Mouse (Mus musculus) cerebellum, postnatal 14 days (tissue): ENCODE results near the gene Mrpl24.
"Not testable (repeated sequence)": the region's sequence is repeated elsewhere in the genome, so short reads cannot be mapped to it uniquely, and the experiment has no call there.

ENCODE experiments used
- DNase-seq, 2 experiments: peaks; one replicate each; pipeline ENCODE4 v3.0.0; 2021; ENCODE audit warnings: mixed read lengths in 2 of 2

Mrpl24 gene

DNA sequence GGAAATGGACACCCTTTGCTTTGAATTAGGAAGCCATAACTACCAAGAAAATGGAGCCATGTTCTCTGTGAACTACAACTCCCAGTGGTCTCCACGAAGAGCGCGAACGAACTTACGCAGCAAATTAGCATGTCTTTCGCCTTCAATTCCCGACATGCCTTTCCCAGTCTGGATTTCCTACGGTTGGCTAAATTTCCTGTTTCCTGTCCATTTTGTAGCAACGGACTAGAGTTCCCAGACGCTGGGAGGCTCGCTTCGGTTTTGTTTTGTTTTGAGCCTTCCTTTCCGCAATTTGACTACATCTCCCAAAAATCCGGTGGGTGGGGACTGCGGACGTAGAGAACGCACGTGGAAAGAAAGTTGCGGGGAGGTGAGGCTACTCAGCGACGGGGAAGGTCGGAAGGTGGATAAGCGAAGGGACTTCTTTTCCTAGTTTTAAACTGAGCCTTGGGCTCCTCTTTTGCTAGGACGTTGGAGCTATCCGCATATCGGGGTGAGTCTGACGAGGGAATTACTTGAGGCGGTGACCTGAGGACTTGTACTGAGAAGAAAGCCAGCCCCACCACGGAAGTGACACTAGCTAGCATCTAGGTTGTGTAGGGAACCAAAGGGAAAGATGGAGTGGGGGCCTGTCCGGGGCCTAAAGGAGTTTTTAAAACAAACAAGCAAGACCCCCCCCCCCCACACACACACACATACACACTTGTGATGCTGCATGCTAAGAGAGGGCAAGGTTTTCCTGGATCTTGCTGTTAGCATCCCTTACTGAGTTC is at the start of gene Mrpl24:
Mrpl24 (plus strand) TSS at position 171 of the 773 bp plus-strand sequence.
- DNase-seq = peak; percentile 81 to 86

DNA sequence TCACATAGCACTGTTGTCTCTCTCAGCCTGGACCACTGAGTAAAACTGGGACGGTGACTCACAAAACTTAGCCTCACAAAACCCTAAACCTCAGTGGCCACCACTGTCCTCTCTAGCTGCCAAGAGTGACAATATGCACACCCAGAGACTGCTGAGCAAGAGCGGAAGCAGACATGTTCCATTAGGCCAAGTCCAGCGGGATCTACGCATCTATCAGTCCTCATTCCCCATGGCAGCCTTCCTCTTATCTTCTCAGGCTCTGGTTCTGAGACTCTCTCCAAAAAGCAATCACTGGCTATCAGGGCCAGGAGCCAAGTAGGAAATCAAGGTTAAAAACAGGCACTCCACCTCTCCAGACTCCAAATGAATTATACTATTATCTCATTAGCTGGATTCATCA is 41.6 kb upstream of the Mrpl24 start:
- DNase-seq = no peak

GRCm38 (mm10) chr3:87884291-87884690 is 35.0 kb upstream of the Mrpl24 start:
- no peak for DNase-seq

- peak; percentile 63 to 69 for DNase-seq
These were observed 34.5 kb upstream of the Mrpl24 start for GRCm38 (mm10) chr3:87884708-87885251.

GRCm38 (mm10) chr3:87885281-87886003 is 33.9 kb upstream of the Mrpl24 start, which contains the start of gene Prcc:
Gene Prcc, minus strand, starts transcription at chr3:87885608.
- peak; percentile 88 to 92 for DNase-seq

GRCm38 (mm10) chr3:87886004-87886365 is 33.3 kb upstream of the Mrpl24 start:
- peak in 1 of 2 experiments; percentile 74 for DNase-seq

- DNase-seq = no peak
These were observed 32.9 kb upstream of the Mrpl24 start for GRCm38 (mm10) chr3:87886416-87886815.

DNA sequence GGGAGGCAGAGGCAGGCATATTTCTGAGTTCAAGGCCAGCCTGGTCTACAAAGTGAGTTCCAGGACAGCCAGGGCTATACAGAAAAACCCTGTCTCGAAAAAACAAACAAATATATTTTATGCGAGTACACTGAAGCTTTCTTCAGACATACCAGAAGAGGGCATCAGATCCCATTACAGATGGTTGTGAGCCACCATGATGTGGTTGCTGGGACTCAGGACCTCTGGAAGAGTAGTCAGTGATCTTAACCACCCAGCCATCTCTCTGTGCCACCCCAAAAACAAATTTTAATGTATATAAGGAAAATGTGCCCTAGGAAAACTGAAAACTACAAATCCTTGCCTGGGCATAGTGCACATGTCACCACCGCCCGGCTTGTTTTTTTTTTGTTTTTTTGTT is 31.9 kb upstream of the Mrpl24 start:
- DNase-seq = not testable (repeated sequence)

DNA sequence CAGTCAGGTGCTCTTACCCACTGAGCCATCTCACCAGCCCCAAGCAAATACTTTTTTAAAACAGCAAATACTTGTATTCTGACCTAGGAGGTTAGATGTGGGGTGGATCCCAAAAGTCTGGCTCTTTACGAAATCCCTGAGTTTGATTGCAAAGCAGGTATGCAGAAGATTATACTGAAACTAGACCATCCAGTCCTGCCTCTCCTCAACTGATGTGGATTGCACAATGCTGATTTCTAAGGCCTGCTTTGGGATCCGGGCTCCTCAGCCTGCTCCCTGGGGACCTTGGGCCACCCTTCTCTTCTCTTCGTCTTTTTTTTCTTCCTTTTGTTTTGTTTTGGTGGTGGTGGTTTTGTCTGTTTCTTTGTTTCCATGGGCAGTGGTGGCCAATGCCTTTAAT is 27.8 kb upstream of the Mrpl24 start:
- no peak for DNase-seq

DNA sequence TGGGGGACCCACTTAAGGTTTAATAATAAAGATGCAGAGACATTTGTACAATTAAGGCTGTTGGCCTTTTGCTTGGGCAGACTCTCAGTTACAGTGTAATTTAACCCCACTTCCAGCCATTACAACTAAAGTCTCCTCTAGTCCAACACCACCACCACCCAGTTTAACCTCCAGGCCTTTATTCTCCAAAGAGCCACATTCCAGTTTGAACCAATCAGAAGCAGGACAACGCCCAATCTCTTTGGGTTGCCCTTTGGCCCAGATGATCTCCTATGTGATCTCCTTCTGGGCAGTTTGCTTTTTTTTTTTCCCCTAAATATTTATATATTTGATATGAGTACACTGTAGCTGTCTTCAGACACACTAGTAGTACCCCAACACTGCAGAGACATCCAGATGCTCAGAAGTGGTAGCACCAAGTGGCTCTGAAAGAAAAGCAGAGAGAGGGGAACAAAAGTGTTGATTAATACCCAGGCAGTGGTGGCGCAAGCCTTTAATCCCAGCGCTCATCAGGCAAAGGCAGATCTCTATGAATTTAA is 25.9 kb upstream of the Mrpl24 start:
- no peak for DNase-seq

GRCm38 (mm10) chr3:87899266-87899665 is 20.0 kb upstream of the Mrpl24 start:
- DNase-seq = no peak

GRCm38 (mm10) chr3:87899776-87900175 is 19.5 kb upstream of the Mrpl24 start:
- DNase-seq = no peak

GRCm38 (mm10) chr3:87901036-87901624 is 18.2 kb upstream of the Mrpl24 start:
- no peak for DNase-seq

DNA sequence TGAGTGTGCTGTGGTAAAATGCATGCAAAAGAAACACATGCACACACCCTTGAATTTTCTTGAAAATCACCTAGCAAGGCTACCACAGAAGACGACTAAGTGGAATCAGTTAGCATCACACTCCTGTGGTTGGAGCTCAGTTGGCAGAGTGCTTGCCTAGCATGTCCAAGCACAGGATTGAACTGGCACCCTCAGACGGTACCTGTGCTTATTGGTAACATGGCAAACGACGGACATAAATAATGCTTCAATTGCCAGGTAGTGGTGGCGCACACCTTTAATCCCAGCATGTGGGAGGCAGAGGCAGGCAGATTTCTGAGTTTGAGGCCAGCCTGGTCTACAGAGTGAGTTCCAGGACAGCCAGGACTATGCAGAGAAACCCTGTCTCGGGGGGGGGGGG is 17.3 kb upstream of the Mrpl24 start:
- not testable (repeated sequence) for DNase-seq

DNA sequence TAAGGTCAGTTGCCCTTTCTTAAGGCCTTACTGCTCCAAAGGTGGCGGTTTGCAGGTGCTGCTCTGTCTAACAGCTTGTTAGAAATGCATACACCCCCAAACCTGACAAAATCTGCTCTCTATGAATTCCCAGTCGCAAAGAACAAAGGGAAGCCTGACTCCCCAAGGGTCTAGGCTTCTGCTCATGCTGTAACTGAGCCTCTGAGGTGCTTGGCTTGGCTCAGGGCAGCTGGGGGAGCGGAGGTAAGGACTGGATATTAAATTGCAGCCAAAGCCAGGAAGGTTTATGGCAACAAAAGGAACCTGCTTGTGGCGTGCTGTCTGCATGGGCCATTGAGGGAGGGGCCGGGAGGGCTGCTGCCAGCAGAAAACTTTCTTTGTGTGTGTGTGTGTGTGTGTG is 15.5 kb upstream of the Mrpl24 start:
- DNase-seq = no peak

GRCm38 (mm10) chr3:87905880-87906485 is 13.3 kb upstream of the Mrpl24 start, which contains the start of gene Hdgf:
Gene Hdgf, plus strand, starts transcription at chr3:87906321.
- peak; percentile 95 to 96 for DNase-seq

GRCm38 (mm10) chr3:87906601-87906980 is 12.7 kb upstream of the Mrpl24 start:
- DNase-seq = peak; percentile 71 to 79

DNA sequence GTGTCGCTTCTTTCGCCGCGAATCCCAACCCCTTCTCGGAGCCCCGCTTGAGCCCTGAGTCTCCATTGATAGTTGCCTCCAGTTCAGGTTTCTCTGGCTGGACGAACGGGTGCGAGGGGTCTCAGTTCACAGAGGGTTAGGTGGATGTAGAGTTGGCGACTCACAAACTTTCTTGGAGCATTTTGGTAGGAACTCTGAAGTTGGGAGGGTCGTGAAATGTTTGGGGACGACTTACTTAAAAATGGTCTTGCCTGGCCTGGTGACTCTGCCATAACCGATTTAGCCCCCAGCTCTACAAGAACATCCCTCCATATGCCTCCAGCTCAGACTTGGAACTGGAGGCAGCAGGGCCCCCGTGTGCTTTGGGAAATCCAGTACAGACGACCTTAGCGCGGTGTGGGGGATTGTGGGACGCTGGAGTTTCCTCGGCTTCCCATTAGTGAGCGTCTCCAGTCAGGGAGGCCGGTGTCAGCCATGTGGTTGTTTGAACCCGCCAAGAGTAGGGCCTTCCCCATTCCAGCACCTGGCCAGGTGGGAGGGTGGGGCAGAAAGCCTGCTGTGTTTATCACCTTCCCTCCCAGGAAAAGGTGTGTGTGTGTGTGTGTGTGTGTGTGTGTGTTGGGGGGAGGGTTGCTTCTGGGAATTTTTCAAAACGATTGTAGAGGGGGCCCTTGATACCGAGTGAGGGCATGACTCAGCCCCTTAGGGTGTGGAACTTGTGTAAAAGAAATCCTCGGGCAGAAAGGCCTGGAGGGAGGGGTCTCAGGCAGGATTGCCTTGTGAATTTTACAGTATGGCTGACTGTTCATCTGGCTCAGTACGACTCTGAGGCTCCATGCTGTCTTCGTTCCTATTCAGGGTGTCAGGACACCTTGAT is 12.1 kb upstream of the Mrpl24 start:
- DNase-seq = peak; percentile 44 to 48

DNA sequence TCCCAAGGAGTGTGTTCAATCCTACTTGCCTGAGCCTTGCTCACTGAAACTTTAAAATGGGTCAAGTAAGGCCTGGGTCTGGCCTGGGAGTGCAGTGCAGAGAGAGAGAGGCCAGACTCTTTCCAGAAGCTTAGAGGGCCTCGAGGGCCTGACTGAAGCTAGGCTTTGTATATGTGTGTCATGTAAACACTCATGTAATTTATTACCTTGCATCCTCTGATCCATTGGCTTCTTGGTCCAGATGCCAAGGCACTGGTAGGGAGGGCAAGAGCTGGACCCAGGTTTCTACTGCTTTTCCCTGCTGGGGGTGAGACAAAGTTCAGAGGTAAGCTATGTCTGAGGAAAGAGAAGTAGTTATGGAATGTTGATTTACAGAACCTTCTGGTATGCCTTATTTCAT is 11.4 kb upstream of the Mrpl24 start:
- DNase-seq = peak in 1 of 2 experiments; percentile 16

GRCm38 (mm10) chr3:87909381-87909780 is 9.9 kb upstream of the Mrpl24 start:
- peak in 1 of 2 experiments; percentile 3 for DNase-seq

GRCm38 (mm10) chr3:87909874-87910273 is 9.4 kb upstream of the Mrpl24 start:
- peak in 1 of 2 experiments; percentile 24 for DNase-seq
